Mouse (Mus musculus) frontal cortex, adult (tissue): ENCODE data around the gene 1700023F06Rik.

ENCODE experiments used
- ATAC-seq: cut with Nextera tagmentation; 2 replicates; pipeline ENCODE4 v1.9.2; 2017; ENCODE audit warnings: mild to moderate bottlenecking, moderate library complexity, mixed read lengths; ENCODE audit not compliant: low TSS enrichment

Gene 1700023F06Rik

GRCm38 (mm10) chr11:103164391-103164790 is 44.0 kb downstream of the 1700023F06Rik start:
- no peak for ATAC-seq

GRCm38 (mm10) chr11:103162132-103162531 is 46.2 kb downstream of the 1700023F06Rik start:
- no peak for ATAC-seq

DNA sequence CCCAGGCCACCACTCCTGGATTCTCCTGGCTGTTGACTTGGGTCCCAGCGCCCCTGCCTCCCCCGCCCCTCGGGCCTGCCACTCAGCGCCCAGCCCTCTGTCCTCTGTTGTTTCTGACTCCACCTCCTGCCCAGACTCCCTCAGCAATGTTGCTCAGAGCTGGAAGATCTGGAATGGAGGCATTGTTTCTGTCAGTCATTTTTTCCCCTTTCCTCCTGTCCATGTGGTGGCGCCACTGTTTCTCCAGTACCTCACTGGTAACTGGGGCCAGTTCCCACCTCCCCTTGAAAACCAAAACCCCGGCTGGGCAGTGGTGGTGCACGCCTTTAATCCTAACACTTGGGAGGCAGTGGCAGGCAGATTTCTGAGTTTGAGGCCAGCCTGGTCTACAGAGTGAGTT is 46.9 kb downstream of the 1700023F06Rik start:
- ATAC-seq, result no peak

- ATAC-seq, result no peak
Observed at GRCm38 (mm10) chr11:103160738-103161137, 47.6 kb downstream of the 1700023F06Rik start.

DNA sequence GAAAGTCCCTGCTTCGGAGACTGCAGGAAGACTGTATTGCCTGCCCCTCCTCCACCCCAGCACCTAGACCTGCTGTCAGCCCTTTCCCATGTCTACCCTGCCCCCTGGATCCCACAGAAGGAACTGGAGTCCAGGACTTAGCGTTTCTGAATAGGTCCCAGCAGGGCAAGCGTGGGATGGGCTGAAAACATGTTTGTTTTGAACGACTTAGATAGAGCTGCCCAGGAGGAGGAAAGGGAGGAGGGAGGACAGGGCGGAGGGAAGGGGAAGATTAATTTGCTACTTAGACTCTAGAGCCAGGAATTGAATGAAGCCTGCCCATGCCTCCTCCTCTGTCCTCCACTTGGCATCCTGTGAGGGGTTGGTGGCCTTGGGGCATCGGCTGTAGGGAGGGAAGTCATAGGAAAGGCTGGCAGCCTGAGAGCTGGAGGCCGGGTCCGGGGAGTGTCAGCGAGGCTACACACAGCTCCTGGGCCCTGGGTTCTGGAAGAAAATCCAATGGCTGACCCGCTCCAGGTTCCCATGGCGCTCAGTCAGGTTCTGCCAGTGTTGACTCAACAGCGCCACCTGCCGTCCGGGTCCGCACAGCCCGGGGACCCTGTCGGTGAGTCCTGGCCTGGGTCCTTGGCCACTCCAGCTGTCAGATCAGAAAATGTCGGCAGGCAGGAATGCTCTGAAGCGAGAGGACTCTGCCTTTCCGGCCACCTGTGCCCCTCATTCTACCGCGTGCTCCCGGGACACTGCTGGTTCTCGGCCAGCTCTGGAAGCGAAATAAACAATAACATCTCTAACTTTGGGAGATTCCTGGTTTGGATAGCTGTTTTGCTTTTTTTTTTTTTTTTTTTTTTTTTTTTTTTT is 49.5 kb downstream of the 1700023F06Rik start:
- peak; percentile 94 for ATAC-seq

DNA sequence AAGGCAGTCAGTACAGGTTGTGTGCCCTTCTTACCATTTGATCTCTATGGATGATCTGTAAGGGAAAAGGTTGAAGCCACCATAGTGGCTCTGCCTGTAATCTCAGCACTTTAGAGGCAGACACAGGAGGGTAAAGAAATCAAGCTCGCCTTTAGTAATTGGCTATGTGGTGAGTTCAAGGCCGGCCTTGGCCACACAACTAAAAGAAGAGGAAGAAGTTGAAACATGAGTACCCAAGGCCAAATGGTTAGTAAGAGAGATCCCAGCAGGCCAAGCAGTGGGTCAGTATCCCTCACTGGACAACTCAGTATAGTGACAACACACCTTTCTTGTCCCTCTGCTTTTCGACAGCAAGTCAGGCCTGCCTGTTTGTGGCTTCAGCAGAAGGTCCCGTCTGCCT is 58.6 kb downstream of the 1700023F06Rik start:
- ATAC-seq, result no peak
